Comparison of ENCODE assay signal across 8 mouse cellular contexts in genomic region chr17:32320597-32321389, GRCm38 (mm10). TPM values are rescaled to one million over a fixed set of nuclear protein-coding genes. Genes with fewer than 3 reads are reported as not detected.
DNase-seq lines count a peak whose midpoint lies in the region; ATAC-seq lines count a peak whose summit lies in the region.

Akap8 (minus strand) TSS chr17:32321238.

- DNase-seq in T-cell, adult 2 months (ENCODE audit: low spot score): peak; percentile 99
- peak; percentile 97 to 98 for DNase-seq in cerebellum, postnatal 36 days
- DNase-seq in frontal cortex, postnatal 36 days (ENCODE audit: low spot score in 2 of 2): peak; percentile 98 to 99
- DNase-seq in left cerebral cortex, adult 11 months (ENCODE audit: low spot score): peak; percentile 99
- peak; percentile 97 to 99 for DNase-seq in lung, postnatal 4 days
- DNase-seq in retina, postnatal 7 days (ENCODE audit: low read depth, low spot score): peak; percentile 95
- peak; percentile 89 for DNase-seq in urinary bladder, adult 2 months (ENCODE audit: low spot score)

- ATAC-seq in hindbrain, embryonic 15.5 days (ENCODE audit: low FRiP score, low read depth): peak; percentile 97

- H3K4me1 ChIP-seq in hindbrain, embryonic 15.5 days (replicated peaks): peaks cover 28% of the 10 kb centered on the region

- H3K27ac ChIP-seq in hindbrain, embryonic 15.5 days (replicated peaks): peak within 1 kb of the TSS; percentile 98

- no peaks in the 10 kb centered on the region for H3K9me3 ChIP-seq in hindbrain, embryonic 15.5 days

- WGBS in hindbrain, embryonic 15.5 days: under 1% methylated on average over 83 of the region's 83 CpGs

- peak within 1 kb of the TSS; percentile 94 for H3K4me2 ChIP-seq in hindbrain, embryonic 15.5 days

- no peaks in the 10 kb centered on the region for H3K27me3 ChIP-seq in hindbrain, embryonic 15.5 days

- H3K36me3 ChIP-seq in hindbrain, embryonic 15.5 days: peaks cover 28% of the 10 kb centered on the region

- peak within 1 kb of the TSS; percentile 90 for H3K9ac ChIP-seq in hindbrain, embryonic 15.5 days

- peak within 1 kb of the TSS; percentile 96 for H3K4me3 ChIP-seq in hindbrain, embryonic 15.5 days

RNA-seq across cellular contexts. Expression of gene Akap8, which starts in this region (rescaled TPM):
- polyA plus RNA-seq in hindbrain, embryonic 15.5 days (2015; fragmentation: Nextera tagmentation; extraction: Ambion mirVana): 102 and 106 TPM in 2 replicates
- polyA plus RNA-seq in urinary bladder, adult 2 months (2012; rRNA removed): 70.9 and 76.2 TPM in 2 replicates

Comparison
In these comparisons a context has a peak if more than half of its experiments do, and no peak if none do; other contexts are left out.
1. Peak in every context shown above with its lines: DNase-seq, ATAC-seq, H3K4me3 ChIP-seq and H3K27ac ChIP-seq.